Mouse (Mus musculus) bone marrow macrophage, adult 2 months (primary cell): ENCODE data around the gene Klhdc10. TPM values are rescaled to one million over a fixed set of nuclear protein-coding genes. Genes with fewer than 3 reads are reported as not detected.
A peak's percentile ranks its signal among the peaks of the same experiment; 100 is the strongest.

Experiments used
- H3K27ac ChIP-seq: 2 replicates; pipeline ENCODE4 v1.5.1; 2012; ENCODE audit warnings: low read depth, low read length; ENCODE audit not compliant: insufficient read depth
- H3K4me1 ChIP-seq: 2 replicates; pipeline ENCODE4 v1.6.1; 2012; ENCODE audit warnings: low read length; ENCODE audit not compliant: control insufficient read depth, insufficient read depth
- H3K4me3 ChIP-seq: 2 replicates; pipeline ENCODE4 v1.5.1; 2012; ENCODE audit warnings: mild to moderate bottlenecking, low read length, moderate library complexity; ENCODE audit not compliant: insufficient read depth
- CTCF ChIP-seq: IDR thresholded peaks from 2 replicates; pipeline ENCODE4 v1.5.1; 2012; ENCODE audit warnings: low read depth, mild to moderate bottlenecking, low read length, moderate library complexity
- POLR2A ChIP-seq: IDR thresholded peaks from 2 replicates; pipeline ENCODE4 v1.6.1; 2012; ENCODE audit warnings: mild to moderate bottlenecking, low read depth, low read length, borderline replicate concordance
- polyA plus RNA-seq: library from polyadenylated mRNA; stranded (reverse); fragments of >200 nt; gene quantifications from 2 replicates; pipeline ENCODE4 v1.2.4, GENCODE M21; 2012; ENCODE audit not compliant: missing spikeins, insufficient read depth, insufficient read length

Gene Klhdc10
- polyA plus RNA-seq, 1 experiment, result 18.1 TPM

- no peak overlapping the region for H3K27ac ChIP-seq
- H3K4me1 ChIP-seq, result peaks cover 6% of the 10 kb centered on the region; the same call in 1 of the 2 replicates
- TF ChIP-seq CTCF (no peak), POLR2A (no peak)
- H3K4me3 ChIP-seq, result no peak overlapping the region
Observed at GRCm38 (mm10) chr6:30465586-30465985, 63.9 kb downstream of the Klhdc10 start.

GRCm38 (mm10) chr6:30468058-30468457 is 66.4 kb downstream of the Klhdc10 start:
- TF ChIP-seq CTCF (no peak), POLR2A (no peak)
- Histone ChIP-seq H3K4me1 (peaks cover 6% of the 10 kb centered on the region; the same call in 1 of the 2 replicates), H3K27ac (no peak overlapping the region), H3K4me3 (no peak overlapping the region)

- TF ChIP-seq CTCF, result 0 out of 2 replicates have a peak, but pooled peaks have one; percentile 11
- no peak for TF ChIP-seq POLR2A
- Histone ChIP-seq H3K27ac (no peak overlapping the region), H3K4me3 (no peak overlapping the region), H3K4me1 (peaks cover 6% of the 10 kb centered on the region; the same call in 1 of the 2 replicates)
Observed at GRCm38 (mm10) chr6:30468684-30469083, 67.0 kb downstream of the Klhdc10 start.

- Histone ChIP-seq H3K4me3 (no peak overlapping the region), H3K4me1 (peaks cover 6% of the 10 kb centered on the region; the same call in 1 of the 2 replicates), H3K27ac (no peak overlapping the region)
- no peak for TF ChIP-seq POLR2A
- TF ChIP-seq CTCF, result no peak
Observed at GRCm38 (mm10) chr6:30469370-30469769, 67.7 kb downstream of the Klhdc10 start.

GRCm38 (mm10) chr6:30471706-30472105 is 70.0 kb downstream of the Klhdc10 start:
- Histone ChIP-seq H3K27ac (no peak overlapping the region), H3K4me1 (peaks cover 4% of the 10 kb centered on the region; the same call in 1 of the 2 replicates), H3K4me3 (no peak overlapping the region)
- TF ChIP-seq CTCF (no peak), POLR2A (no peak)

GRCm38 (mm10) chr6:30476025-30476765 is 74.5 kb downstream of the Klhdc10 start:
- H3K27ac ChIP-seq, result no peak overlapping the region
- TF ChIP-seq POLR2A (no peak), CTCF (no peak)
- H3K4me1 ChIP-seq, result peaks cover 4% of the 10 kb centered on the region; the same call in 1 of the 2 replicates
- H3K4me3 ChIP-seq, result no peak overlapping the region

GRCm38 (mm10) chr6:30477210-30477714 is 75.6 kb downstream of the Klhdc10 start:
- no peak overlapping the region for H3K27ac ChIP-seq
- peaks cover 4% of the 10 kb centered on the region; the same call in 1 of the 2 replicates for H3K4me1 ChIP-seq
- TF ChIP-seq CTCF (no peak), POLR2A (no peak)
- H3K4me3 ChIP-seq, result no peak overlapping the region

GRCm38 (mm10) chr6:30477784-30478183 is 76.1 kb downstream of the Klhdc10 start:
- no peak overlapping the region for H3K4me3 ChIP-seq
- H3K4me1 ChIP-seq, result peaks cover 4% of the 10 kb centered on the region; the same call in 1 of the 2 replicates
- H3K27ac ChIP-seq, result no peak overlapping the region
- TF ChIP-seq CTCF, result no peak
- no peak for TF ChIP-seq POLR2A

GRCm38 (mm10) chr6:30479418-30479817 is 77.8 kb downstream of the Klhdc10 start:
- no peak for TF ChIP-seq CTCF
- no peak for TF ChIP-seq POLR2A
- Histone ChIP-seq H3K4me3 (no peak overlapping the region), H3K27ac (no peak overlapping the region), H3K4me1 (peaks cover 4% of the 10 kb centered on the region; the same call in 1 of the 2 replicates)

- Histone ChIP-seq H3K4me3 (no peak overlapping the region), H3K27ac (no peak overlapping the region), H3K4me1 (no peaks in the 10 kb centered on the region)
- TF ChIP-seq CTCF (no peak), POLR2A (no peak)
Observed at GRCm38 (mm10) chr6:30482908-30483307, 81.2 kb downstream of the Klhdc10 start.
